Mouse (Mus musculus) CH12.LX (cell line): ENCODE results near the gene 4933411K16Rik. TPM values are rescaled to one million over a fixed set of nuclear protein-coding genes. Genes with fewer than 3 reads are reported as not detected.
A peak's percentile ranks its signal among the peaks of the same experiment; 100 is the strongest.

ENCODE experiments used
- DNase-seq: peaks from one replicate; pipeline ENCODE4 v3.0.0-alpha.2; 2013; ENCODE audit errors: extremely low read depth
- H3K27ac ChIP-seq: 2 replicates; pipeline ENCODE4 v1.5.1; 2012; ENCODE audit warnings: low read depth, mild to moderate bottlenecking, control low read depth, moderate library complexity; ENCODE audit not compliant: insufficient read depth
- H3K27me3 ChIP-seq: replicated peaks from 2 replicates; pipeline ENCODE3; 2012; ENCODE audit warnings: inconsistent platforms
- H3K36me3 ChIP-seq, 2 experiments: replicated peaks in 1 of 2; 2 replicates each; pipeline versions ENCODE3 to v1.6.1; 2012; ENCODE audit warnings: inconsistent platforms in 1 of 2, low read length in 1 of 2, mild to moderate bottlenecking in 1 of 2, mixed read lengths in 1 of 2, moderate library complexity in 1 of 2; ENCODE audit not compliant: control insufficient read depth in 1 of 2, insufficient read depth in 1 of 2
- H3K4me1 ChIP-seq, 2 experiments: 2 replicates each; pipeline ENCODE4 v1.6.1; 2012; ENCODE audit warnings: inconsistent platforms in 1 of 2, moderate library complexity in 1 of 2; ENCODE audit not compliant: insufficient read depth in 2 of 2, control insufficient read depth in 1 of 2
- H3K4me2 ChIP-seq: 2 replicates; pipeline ENCODE4 v1.6.1; 2012; ENCODE audit warnings: low read depth, mild to moderate bottlenecking, control low read depth; ENCODE audit not compliant: poor library complexity, insufficient read depth, severe bottlenecking
- H3K4me3 ChIP-seq, 3 experiments: fragments of 150-350 bp in 1 of 3; sonication (generic) in 1 of 3; replicated peaks in 1 of 3; 2 replicates each; pipeline versions ENCODE3 to v1.5.1; 2011 to 2012; ENCODE audit warnings: low read depth in 2 of 3, low read length in 2 of 3, mild to moderate bottlenecking in 2 of 3, moderate library complexity in 2 of 3, control low read depth in 1 of 3, improper control_type of control experiment in 1 of 3, inconsistent platforms in 1 of 3, mixed read lengths in 1 of 3; ENCODE audit not compliant: poor library complexity in 1 of 3
- H3K79me2 ChIP-seq: replicated peaks from 2 replicates; pipeline ENCODE4 v1.6.1; 2012; ENCODE audit warnings: mild to moderate bottlenecking, moderate library complexity; ENCODE audit not compliant: control insufficient read depth, poor library complexity, insufficient read depth, severe bottlenecking; ENCODE audit errors: extremely low read depth
- H3K9ac ChIP-seq: 2 replicates; pipeline ENCODE4 v1.6.1; 2012; ENCODE audit warnings: low read depth, mild to moderate bottlenecking, control low read depth, moderate library complexity; ENCODE audit not compliant: insufficient read depth
- H3K9me3 ChIP-seq: replicated peaks from 2 replicates; pipeline ENCODE3; 2012; ENCODE audit warnings: low read length, inconsistent platforms, mixed read lengths
- CHD1 ChIP-seq: IDR thresholded peaks from 2 replicates; pipeline ENCODE4 v1.6.1; 2012; ENCODE audit warnings: low read depth, low read length, improper control_type of control experiment, inconsistent platforms
- E2F4 ChIP-seq: IDR thresholded peaks from 2 replicates; pipeline ENCODE4 v1.6.1; 2011; ENCODE audit warnings: low read depth, low read length, improper control_type of control experiment; ENCODE audit not compliant: insufficient replicate concordance
- ELF1 ChIP-seq: IDR thresholded peaks from 2 replicates; pipeline ENCODE4 v1.6.1; 2014; ENCODE audit warnings: low read depth, mild to moderate bottlenecking, inconsistent platforms, low read length, improper control_type of control experiment
- EP300 ChIP-seq: IDR thresholded peaks from 2 replicates; pipeline ENCODE4 v1.6.1; 2011; ENCODE audit warnings: low read length, improper control_type of control experiment
- ETS1 ChIP-seq: conservative IDR thresholded peaks from 2 replicates; pipeline ENCODE4 v1.6.1; 2012; ENCODE audit warnings: low read depth, mild to moderate bottlenecking, inconsistent platforms, low read length, improper control_type of control experiment, moderate library complexity
- GABPA ChIP-seq: IDR thresholded peaks from 2 replicates; pipeline ENCODE4 v1.6.1; 2012; ENCODE audit warnings: low read depth, low read length, improper control_type of control experiment, inconsistent platforms; ENCODE audit not compliant: insufficient replicate concordance
- JUN ChIP-seq: IDR thresholded peaks from 2 replicates; pipeline ENCODE4 v1.6.1; 2011; ENCODE audit warnings: low read depth, mild to moderate bottlenecking, low read length, improper control_type of control experiment, moderate library complexity; ENCODE audit not compliant: insufficient read depth
- JUND ChIP-seq: conservative IDR thresholded peaks from 2 replicates; pipeline ENCODE4 v1.6.1; 2011; ENCODE audit warnings: low read depth, low read length, improper control_type of control experiment
- KAT2A ChIP-seq: IDR thresholded peaks from 2 replicates; pipeline ENCODE4 v1.6.1; 2012; ENCODE audit warnings: low read length, improper control_type of control experiment, inconsistent platforms; ENCODE audit not compliant: insufficient replicate concordance
- MAFK ChIP-seq: IDR thresholded peaks from 2 replicates; pipeline ENCODE4 v1.6.1; 2011; ENCODE audit warnings: low read length, improper control_type of control experiment; ENCODE audit not compliant: insufficient replicate concordance
- MAZ ChIP-seq: IDR thresholded peaks from 2 replicates; pipeline ENCODE4 v1.6.1; 2012; ENCODE audit warnings: low read depth, mild to moderate bottlenecking, inconsistent platforms, low read length, improper control_type of control experiment, moderate library complexity
- MEF2A ChIP-seq: IDR thresholded peaks from 2 replicates; pipeline ENCODE4 v1.6.1; 2014; ENCODE audit warnings: low read depth, mild to moderate bottlenecking, inconsistent platforms, low read length, improper control_type of control experiment, borderline replicate concordance
- NELFE ChIP-seq: IDR thresholded peaks from 2 replicates; pipeline ENCODE4 v1.6.1; 2011; ENCODE audit warnings: low read depth, low read length, improper control_type of control experiment
- PAX5 ChIP-seq: IDR thresholded peaks from 2 replicates; pipeline ENCODE4 v1.6.1; 2012; ENCODE audit warnings: low read length, inconsistent platforms, mixed read lengths
- RAD21 ChIP-seq: IDR thresholded peaks from 2 replicates; pipeline ENCODE4 v1.6.1; 2011; ENCODE audit warnings: low read depth, mild to moderate bottlenecking, low read length, improper control_type of control experiment, moderate library complexity
- RCOR1 ChIP-seq: conservative IDR thresholded peaks from 2 replicates; pipeline ENCODE4 v1.6.1; 2012; ENCODE audit warnings: low read depth, mild to moderate bottlenecking, inconsistent platforms, low read length, improper control_type of control experiment
- SMC3 ChIP-seq: IDR thresholded peaks from 2 replicates; pipeline ENCODE4 v1.6.1; 2011; ENCODE audit warnings: low read depth, low read length, improper control_type of control experiment
- TBP ChIP-seq: conservative IDR thresholded peaks from 2 replicates; pipeline ENCODE4 v1.6.1; 2011; ENCODE audit warnings: low read depth, low read length, improper control_type of control experiment
- TCF12 ChIP-seq: IDR thresholded peaks from 2 replicates; pipeline ENCODE4 v1.6.1; 2014; ENCODE audit warnings: low read depth, mild to moderate bottlenecking, inconsistent platforms, low read length, improper control_type of control experiment
- USF1 ChIP-seq: IDR thresholded peaks from 2 replicates; pipeline ENCODE4 v1.6.1; 2014; ENCODE audit warnings: low read depth, mild to moderate bottlenecking, inconsistent platforms, low read length, improper control_type of control experiment
- ZC3H11A ChIP-seq: IDR thresholded peaks from 2 replicates; pipeline ENCODE4 v1.6.1; 2012; ENCODE audit warnings: low read depth, mild to moderate bottlenecking, inconsistent platforms, low read length, improper control_type of control experiment
- ZKSCAN1 ChIP-seq: IDR thresholded peaks from 2 replicates; pipeline ENCODE4 v1.6.1; 2012; ENCODE audit warnings: low read depth, inconsistent platforms, low read length, improper control_type of control experiment, borderline replicate concordance
- ZMIZ1 ChIP-seq: IDR thresholded peaks from 2 replicates; pipeline ENCODE4 v1.6.1; 2012; ENCODE audit warnings: low read depth, mild to moderate bottlenecking, inconsistent platforms, low read length, improper control_type of control experiment
- dilution Hi-C: fragments of 300-500 bp; cut with MboI; formaldehyde crosslinking; loops from 2 replicates; pipeline ENCODE4 v1.14.3; 2020; ENCODE audit warnings: low sequenced_read_pairs; ENCODE audit not compliant: extremely low pct_unique_long_range_greater_than_20kb, extremely low pct_ligation_motif_present
- in situ Hi-C: fragments of 300-500 bp; cut with MboI; formaldehyde crosslinking; loops from 3 replicates; pipeline ENCODE4 v1.14.3; 2019; ENCODE audit warnings: low sequenced_read_pairs, low pct_ligation_motif_present, low pct_unique_long_range_greater_than_20kb, mixed read lengths
- polyA plus RNA-seq: library from polyadenylated mRNA; unstranded; fragments of >175 nt; gene quantifications from 2 replicates; pipeline ENCODE4 v1.2.1, GENCODE M21; 2012; ENCODE audit warnings: low read depth; ENCODE audit not compliant: insufficient read length
- total RNA-seq, 2 experiments: library from RNA; depleted of rRNA; stranded (reverse); fragments of 300-350 nt in 1 of 2; fragments of >200 nt in 1 of 2; gene quantifications; 2 replicates each; pipeline ENCODE4 v1.2.3; 2012 to 2014

4933411K16Rik gene
- total and polyA plus RNA-seq, 3 experiments: not detected

- TF ChIP-seq JUND (no peak), ZC3H11A (no peak), TBP (no peak), USF1 (no peak)
- Histone ChIP-seq H3K4me1 (peaks cover 4 to 18% of the 10 kb centered on the region in 2 experiments; a peak in 3 of 4 replicates), H3K9ac (peak overlapping the region; percentile 6; the same call in 1 of the 2 replicates), H3K4me2 (0 out of 2 replicates have a peak overlapping the region, but pooled peaks have one; percentile 24), H3K4me3 (no peak overlapping the region), H3K36me3 (no peaks in the 10 kb centered on the region), H3K79me2 (no peaks in the 10 kb centered on the region), H3K27me3 (no peaks in the 10 kb centered on the region), H3K27ac (no peak overlapping the region), H3K9me3 (no peaks in the 10 kb centered on the region)
- peak; percentile 34 for DNase-seq
- in situ Hi-C loops: no loop called here
- dilution Hi-C loops: no loop called here
These were observed 46.4 kb upstream of the 4933411K16Rik start for GRCm38 (mm10) chr19:42005616-42006015.

- Histone ChIP-seq H3K4me2 (no peak overlapping the region), H3K9ac (no peak overlapping the region), H3K9me3 (no peaks in the 10 kb centered on the region), H3K27ac (no peak overlapping the region), H3K79me2 (no peaks in the 10 kb centered on the region), H3K4me3 (no peak overlapping the region), H3K27me3 (no peaks in the 10 kb centered on the region), H3K36me3 (no peaks in the 10 kb centered on the region), H3K4me1 (peaks cover 4 to 15% of the 10 kb centered on the region in 2 experiments; a peak in 3 of 4 replicates)
- dilution Hi-C loops (no loop called here), in situ Hi-C loops (no loop called here)
- DNase-seq: no peak
- no peak for TF ChIP-seq ZKSCAN1
- no peak for TF ChIP-seq ZMIZ1
- no peak for TF ChIP-seq CHD1
- no peak for TF ChIP-seq JUN
- no peak for TF ChIP-seq NELFE
- no peak for TF ChIP-seq GABPA
- no peak for TF ChIP-seq ELF1
- no peak for TF ChIP-seq MAFK
- no peak for TF ChIP-seq SMC3
- no peak for TF ChIP-seq MAZ
- TF ChIP-seq EP300: no peak
- no peak for TF ChIP-seq TCF12
- TF ChIP-seq JUND: no peak
- TF ChIP-seq KAT2A: no peak
- TF ChIP-seq PAX5: no peak
- no peak for TF ChIP-seq ETS1
- no peak for TF ChIP-seq RCOR1
- TF ChIP-seq MEF2A: no peak
- TF ChIP-seq RAD21: no peak
- TF ChIP-seq E2F4: no peak
- TF ChIP-seq, all 38 proteins: peak for 0
These were observed 45.5 kb upstream of the 4933411K16Rik start for GRCm38 (mm10) chr19:42006568-42006967.
